Mouse (Mus musculus) megakaryocyte-erythroid progenitor cell, adult 5-6 weeks (primary cell): ENCODE data around the gene Smyd2. TPM values are rescaled to one million over a fixed set of nuclear protein-coding genes. Genes with fewer than 3 reads are reported as not detected.
A peak's percentile ranks its signal among the peaks of the same experiment; 100 is the strongest.

Experiments used
- ATAC-seq: replicated peaks from 2 replicates; pipeline ENCODE4 v1.8.0; 2016; ENCODE audit warnings: mild to moderate bottlenecking, inconsistent platforms; ENCODE audit not compliant: severe bottlenecking, poor library complexity, low FRiP score, low TSS enrichment
- total RNA-seq, 2 experiments: library from RNA; stranded (forward) in 1 of 2; stranded (reverse) in 1 of 2; fragments of 200-1000, 215-1000 nt in 1 of 2; fragments of >200 nt in 1 of 2; fragmentation: Nextera tagmentation in 1 of 2; gene quantifications; 2 replicates each; pipeline ENCODE4 v1.2.3; 2014 to 2017

The Smyd2 gene
- total RNA-seq, 2 experiments from 2014 or later, result 125 to 155 TPM

DNA sequence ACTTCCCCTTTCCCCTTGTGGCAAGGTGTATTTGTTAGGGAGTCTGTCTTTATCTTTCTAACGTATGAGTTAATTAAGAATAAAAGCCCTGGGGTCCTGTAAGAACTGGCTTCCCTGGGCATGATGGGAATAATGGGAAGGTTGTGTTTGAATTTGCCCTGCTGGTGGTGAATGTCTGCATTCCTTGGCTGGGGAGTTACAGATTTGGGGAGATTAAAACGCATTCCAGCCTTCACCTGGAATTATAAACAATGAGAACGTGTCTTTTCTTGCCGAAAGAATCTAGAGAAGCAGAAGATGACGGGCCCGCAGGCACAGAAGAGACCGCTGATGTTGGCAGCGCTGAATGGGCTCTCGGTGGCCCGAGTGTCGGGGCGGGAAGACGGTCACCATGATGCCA, 67.5 kb downstream of the Smyd2 start:
- no peak for ATAC-seq

DNA sequence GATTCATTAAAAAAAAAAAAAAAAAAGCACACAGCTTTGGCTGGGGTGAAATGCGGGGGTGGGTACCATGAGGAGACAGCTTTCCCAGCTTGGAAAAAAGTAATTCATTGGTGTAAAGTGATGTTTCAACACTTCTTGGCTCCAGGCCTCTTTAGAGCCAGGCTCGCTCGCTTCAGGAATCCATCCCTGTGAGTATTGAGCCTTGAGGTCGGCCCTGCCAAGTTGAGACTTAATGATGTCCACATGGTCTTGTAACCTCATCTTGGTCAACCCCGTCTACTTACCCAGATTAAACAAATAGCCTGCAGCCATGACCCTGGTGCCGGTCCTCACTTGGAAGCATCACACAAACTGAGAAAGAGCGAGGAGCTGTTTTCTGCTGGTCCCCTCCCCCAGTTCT, 69.7 kb downstream of the Smyd2 start:
- no peak for ATAC-seq

DNA sequence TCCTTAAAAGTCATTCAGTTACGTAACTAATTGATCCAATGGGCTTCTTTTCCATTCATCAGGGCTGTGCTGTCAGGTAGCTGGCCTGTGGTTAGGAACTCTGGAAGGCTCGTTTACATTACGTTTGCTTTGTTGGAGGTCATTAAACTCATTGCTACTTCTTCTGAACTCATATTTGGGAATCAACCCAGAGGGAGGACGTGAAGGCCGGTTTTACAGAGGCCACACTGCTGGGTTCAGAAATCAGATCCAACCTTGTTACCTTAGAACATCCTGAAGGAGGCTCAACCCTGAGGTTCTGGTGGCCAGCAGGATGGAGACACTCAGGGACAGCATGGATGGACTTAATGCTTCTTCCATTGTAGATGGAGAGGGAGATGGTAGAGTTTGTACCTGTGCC, 70.1 kb downstream of the Smyd2 start:
- ATAC-seq, result no peak

DNA sequence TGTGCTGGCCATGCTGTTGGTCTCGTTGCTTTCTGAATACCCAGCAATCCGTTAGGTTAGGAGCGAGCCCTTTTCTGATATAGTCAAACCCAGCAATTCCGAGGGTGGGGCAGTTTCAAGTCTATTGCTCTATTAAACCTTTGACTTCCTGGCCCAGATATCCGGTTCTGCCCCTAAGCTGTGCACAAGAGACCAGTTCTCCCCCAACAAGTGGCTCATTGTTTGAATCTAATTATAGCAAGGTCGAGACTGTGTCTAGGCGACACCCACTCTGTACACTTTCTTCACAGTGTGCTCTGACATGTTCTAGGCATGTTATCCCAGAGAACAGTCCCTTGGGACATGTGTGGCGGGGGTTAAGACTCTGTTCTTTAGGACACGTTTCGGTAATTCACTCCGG, 72.6 kb downstream of the Smyd2 start:
- no peak for ATAC-seq

DNA sequence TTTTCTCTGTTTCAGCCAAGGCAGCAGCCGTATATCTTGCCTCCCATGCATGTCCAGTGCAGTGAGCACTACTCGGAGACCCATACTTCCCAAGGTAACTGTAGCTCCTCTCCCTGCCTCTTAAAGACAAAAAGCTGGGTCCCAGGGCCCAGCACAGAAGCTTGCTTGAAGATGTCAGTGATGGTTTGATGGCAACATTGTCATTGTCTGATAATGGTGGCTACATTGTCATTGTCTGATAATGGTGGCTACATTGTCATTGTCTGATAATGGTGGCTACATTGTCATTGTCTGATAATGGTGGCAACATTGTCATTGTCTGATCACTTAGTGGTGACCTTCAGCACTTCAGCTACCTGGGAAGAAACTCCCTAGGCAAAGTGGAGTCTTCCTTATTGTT, 75.8 kb downstream of the Smyd2 start:
- peak; percentile 59 for ATAC-seq

DNA sequence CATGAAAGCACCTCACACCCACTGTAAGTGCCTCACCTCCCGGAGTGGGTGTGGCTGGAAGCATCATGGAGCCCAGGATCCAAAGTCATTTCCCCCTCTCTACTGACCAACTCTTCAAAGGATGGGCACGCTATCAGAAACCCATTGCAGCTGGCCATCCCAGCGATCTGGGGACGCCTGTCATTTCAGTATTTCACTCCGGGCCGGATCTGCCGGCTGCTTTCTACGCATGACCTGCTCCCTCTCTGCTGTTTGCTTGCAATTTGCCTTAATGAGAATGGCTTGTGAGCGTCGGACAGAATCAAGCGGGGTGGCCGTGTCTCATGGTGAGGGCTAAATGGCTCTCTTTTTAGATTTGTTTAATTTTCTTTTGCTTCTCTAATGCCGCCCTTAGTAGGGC, 88.0 kb downstream of the Smyd2 start:
- no peak for ATAC-seq

DNA sequence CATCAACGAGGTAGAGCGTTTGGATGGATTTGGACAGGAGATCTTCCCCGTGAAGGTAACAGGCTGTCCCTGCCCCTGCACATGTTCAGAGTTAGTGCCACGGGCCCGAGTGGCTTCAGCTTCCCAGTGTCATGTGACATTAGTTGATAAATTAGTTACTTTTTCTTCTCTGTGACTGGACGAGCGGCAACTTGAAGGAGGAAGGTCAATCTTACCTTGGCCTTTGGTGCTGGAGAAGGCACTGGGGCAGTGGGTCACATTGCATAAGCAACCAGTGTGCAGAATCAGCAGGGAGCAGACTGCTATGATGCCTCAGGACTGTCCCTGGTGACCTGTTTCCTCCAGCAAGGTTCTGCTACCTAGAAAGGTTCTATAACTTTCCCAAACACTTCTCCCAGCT, 88.8 kb downstream of the Smyd2 start:
- ATAC-seq, result no peak

DNA sequence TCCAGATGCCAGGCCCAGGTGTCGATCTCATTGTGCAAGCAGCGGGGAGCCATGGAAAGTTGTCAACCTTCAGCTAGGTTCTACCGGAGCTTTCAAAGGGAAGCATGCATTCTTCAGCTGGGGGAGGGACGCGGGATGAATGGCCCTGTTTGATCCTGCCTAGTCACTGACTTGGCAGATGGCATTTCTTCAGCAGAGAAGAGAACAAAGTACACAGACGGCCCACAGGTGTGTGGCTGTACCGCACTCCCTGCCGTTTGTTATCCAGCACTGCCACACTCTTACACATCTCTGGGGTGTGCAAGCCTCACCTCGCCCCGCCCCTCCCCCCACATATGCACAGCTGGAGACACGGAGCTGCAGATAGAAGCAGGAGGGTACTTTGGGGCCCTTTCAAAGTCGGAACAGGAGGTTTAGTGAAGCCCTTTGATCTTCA, 91.3 kb downstream of the Smyd2 start:
- ATAC-seq, result peak; percentile 79

Other genes starting within 250 kb of the Smyd2 start
- 29.4 and 51.5 TPM in 2 replicates for gene Cenpf, start 234.3 kb downstream of the Smyd2 start, total RNA-seq (2014; fragmentation: Nextera tagmentation)
- gene Cenpf, start 234.3 kb downstream of the Smyd2 start, total RNA-seq (2017), result 31.2 and 36.0 TPM in 2 replicates
- 9.0 and 16.3 TPM in 2 replicates for gene Ptpn14, start 194.1 kb downstream of the Smyd2 start, total RNA-seq (2014; fragmentation: Nextera tagmentation)
- gene Ptpn14, start 194.1 kb downstream of the Smyd2 start, total RNA-seq (2017), result 5.3 and 7.2 TPM in 2 replicates
- not detected in 2 replicates for gene Prox1, start 248.4 kb upstream of the Smyd2 start, total RNA-seq (2014; fragmentation: Nextera tagmentation)
- 0.30 TPM in 1 of 2 replicates, not detected in the other for gene Prox1, start 248.4 kb upstream of the Smyd2 start, total RNA-seq (2017)